2 mouse cellular contexts compared by ENCODE assay signal in the genomic region with DNA sequence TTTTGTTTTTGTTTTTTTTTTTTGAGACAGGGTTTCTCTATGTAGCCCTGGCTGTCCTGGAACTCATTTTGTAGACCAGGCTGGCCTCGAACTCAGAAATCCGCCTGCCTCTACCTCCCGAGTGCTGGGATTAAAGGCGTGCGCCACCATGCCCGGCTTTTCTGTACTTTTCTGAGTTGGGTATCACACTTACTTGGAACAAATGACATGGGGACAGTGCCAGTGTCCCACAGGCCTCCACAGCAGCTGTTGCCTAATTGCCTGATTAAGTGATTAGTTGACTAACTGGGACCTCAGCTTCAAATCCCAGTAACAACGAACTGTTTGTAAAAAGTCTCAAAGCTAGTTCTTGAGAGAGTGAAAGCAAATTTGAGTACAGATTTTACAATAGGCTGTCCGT. TPM values are rescaled to one million over a fixed set of nuclear protein-coding genes. Genes with fewer than 3 reads are reported as not detected.
"Had no signal": no experiment of that assay in that cellular context is flagged by ENCODE, and none has a peak within 500 bp of the region (broad histone marks: within the 10 kb centered on the region; RNA-seq: fewer than 3 reads in every experiment).

No protein-coding gene starts in this region.

RNA-seq across cellular contexts. Expression of a gene that starts 30.1 kb away (rescaled TPM):
- polyA plus RNA-seq: spleen, adult 2 months; thymus, postnatal 0 days had no signal
